Mouse (Mus musculus) neural tube, embryonic 12.5 days (tissue): ENCODE results near the gene Madd. TPM values are rescaled to one million over a fixed set of nuclear protein-coding genes. Genes with fewer than 3 reads are reported as not detected.
A peak's percentile ranks its signal among the peaks of the same experiment; 100 is the strongest.

Experiments
- ATAC-seq: fragments of 200-750 bp; cut with Nextera tagmentation; 2 replicates; pipeline ENCODE4 v1.8.0; 2017; ENCODE audit warnings: low read depth, mild to moderate bottlenecking, moderate TSS enrichment, moderate library complexity; ENCODE audit not compliant: low FRiP score
- H3K27ac ChIP-seq: fragments of 300-500 bp; sonication (generic); 2 replicates; pipeline ENCODE4 v1.5.1; 2016
- H3K27me3 ChIP-seq: fragments of 300-500 bp; sonication (generic); replicated peaks from 2 replicates; pipeline ENCODE4 v1.6.1; 2016; ENCODE audit warnings: mild to moderate bottlenecking
- H3K36me3 ChIP-seq: fragments of 300-500 bp; sonication (generic); 2 replicates; pipeline ENCODE4 v1.6.1; 2016; ENCODE audit warnings: mild to moderate bottlenecking
- H3K4me1 ChIP-seq: fragments of 300-500 bp; sonication (generic); 2 replicates; pipeline ENCODE4 v1.6.1; 2016
- H3K4me2 ChIP-seq: fragments of 300-500 bp; sonication (generic); replicated peaks from 2 replicates; pipeline ENCODE4 v1.6.1; 2016; ENCODE audit warnings: mild to moderate bottlenecking
- H3K4me3 ChIP-seq: fragments of 300-500 bp; sonication (generic); 2 replicates; pipeline ENCODE4 v1.5.1; 2016
- H3K9ac ChIP-seq: fragments of 300-500 bp; sonication (generic); 2 replicates; pipeline ENCODE4 v1.6.1; 2016; ENCODE audit warnings: mild to moderate bottlenecking
- H3K9me3 ChIP-seq: fragments of 300-500 bp; sonication (generic); 2 replicates; pipeline ENCODE4 v1.6.1; 2016; ENCODE audit warnings: mild to moderate bottlenecking
- WGBS: fragments of 180-500 bp; shearing (Covaris S2); methylation state at CpG from one replicate; pipeline ENCODE4 v1.1.7; 2016; 5-methylcytosine and 5-hydroxymethylcytosine counted together
- polyA plus RNA-seq: library from polyadenylated mRNA; unstranded; fragments of >200 nt; fragmentation: Nextera tagmentation; extraction: Ambion mirVana; gene quantifications from 2 replicates; pipeline ENCODE4 v1.2.1, GENCODE M21; 2016

Gene Madd
- 42.0 and 51.8 TPM in 2 replicates for polyA plus RNA-seq

DNA sequence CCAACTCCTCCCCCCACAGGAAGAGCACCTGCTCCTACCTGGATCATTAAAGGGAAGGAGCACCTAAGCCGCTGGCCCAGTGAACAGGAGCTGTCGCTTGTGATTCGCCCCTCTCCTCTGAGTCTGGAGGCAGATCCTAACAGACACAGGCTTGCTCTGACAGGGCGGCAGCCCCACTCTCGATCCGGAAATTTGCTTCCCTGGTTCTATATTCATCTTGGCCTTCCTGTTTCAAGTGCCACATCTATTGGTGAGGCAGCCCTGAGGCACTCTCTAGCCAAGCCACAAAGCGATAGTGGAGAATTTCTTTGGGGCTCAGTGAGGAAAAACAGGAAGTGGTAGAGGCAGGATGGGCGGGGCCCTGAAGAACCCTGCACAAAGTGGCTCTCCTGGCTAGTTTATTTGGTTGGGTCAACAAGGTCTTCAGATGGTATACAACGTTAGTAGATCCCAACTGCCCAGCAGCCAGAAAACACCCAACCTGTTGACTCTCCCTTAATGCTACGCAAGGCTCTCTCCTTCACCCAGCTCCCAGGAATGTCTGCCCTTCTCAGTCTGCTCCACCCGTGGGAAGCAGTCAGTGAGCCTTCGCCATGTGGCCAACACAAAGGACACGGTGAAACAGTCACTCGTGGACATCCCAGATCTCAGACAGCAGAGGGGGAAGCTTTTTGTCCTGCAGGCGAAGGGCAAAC lies at the start of gene Madd:
Madd (minus strand) TSS at position 127 of the 695 bp plus-strand sequence.
- H3K36me3 ChIP-seq: no peaks in the 10 kb centered on the region
- no peaks in the 10 kb centered on the region for H3K27me3 ChIP-seq
- peaks cover 22% of the 10 kb centered on the region for H3K4me1 ChIP-seq
- 73% methylated on average over 15 of the region's 15 CpGs for WGBS
- peak within 1 kb of the TSS; percentile 84 for H3K9ac ChIP-seq
- 0 out of 2 replicates have a peak, but pooled peaks have one; percentile 1 for ATAC-seq
- peak within 1 kb of the TSS; percentile 94 for H3K4me3 ChIP-seq
- H3K4me2 ChIP-seq: peak within 1 kb of the TSS; percentile 80
- no peaks in the 10 kb centered on the region for H3K9me3 ChIP-seq
- H3K27ac ChIP-seq: peak within 1 kb of the TSS; percentile 72

DNA sequence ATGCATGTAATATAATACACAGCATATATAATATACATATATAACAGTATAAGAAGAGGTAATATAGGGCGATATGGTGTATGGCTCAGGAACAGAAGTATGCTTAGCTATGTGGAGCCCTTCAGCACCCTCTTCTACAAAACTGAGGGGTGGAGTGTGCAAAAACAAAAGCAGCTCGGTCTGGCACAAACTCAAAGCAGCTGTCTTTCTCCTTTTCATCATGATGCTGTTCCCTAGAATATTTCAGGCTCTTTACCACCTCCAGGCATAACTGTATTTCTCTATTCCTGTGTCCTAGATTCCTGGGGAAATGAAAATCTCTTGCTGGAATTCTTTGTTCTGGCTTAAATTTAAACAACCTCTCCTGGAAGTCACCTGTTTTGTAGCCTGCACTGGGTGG lies 46.1 kb upstream of the Madd start:
- Histone ChIP-seq H3K4me3 (no peak overlapping the region), H3K36me3 (peaks cover 6% of the 10 kb centered on the region; the same call in 1 of the 2 replicates), H3K27ac (no peak overlapping the region), H3K27me3 (no peaks in the 10 kb centered on the region), H3K9me3 (no peaks in the 10 kb centered on the region), H3K4me1 (no peaks in the 10 kb centered on the region), H3K9ac (no peak overlapping the region), H3K4me2 (no peak overlapping the region)
- ATAC-seq: no peak
- 85% methylated on average over 2 of the region's 2 CpGs for WGBS

DNA sequence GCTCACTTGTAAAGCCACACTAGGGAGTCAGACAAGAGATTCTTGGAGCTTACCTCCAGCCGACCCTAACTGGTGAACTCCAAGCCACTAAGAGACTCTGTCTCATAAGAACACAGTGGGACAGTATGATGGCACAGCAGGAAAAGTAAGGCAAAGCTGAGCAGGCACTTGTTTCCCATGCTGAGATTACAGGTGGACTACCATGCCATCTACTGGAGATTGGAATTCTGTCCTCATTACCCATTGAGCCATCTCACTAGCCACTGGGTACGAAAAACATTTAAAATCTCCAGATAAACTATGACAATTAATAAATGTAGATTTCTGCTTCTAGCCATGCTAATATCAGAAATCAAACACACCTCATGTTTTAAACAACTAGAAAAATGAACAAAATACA lies 40.0 kb upstream of the Madd start:
- Histone ChIP-seq H3K4me1 (no peaks in the 10 kb centered on the region), H3K9ac (no peak overlapping the region), H3K9me3 (no peaks in the 10 kb centered on the region), H3K36me3 (no peaks in the 10 kb centered on the region), H3K4me2 (no peak overlapping the region), H3K27ac (no peak overlapping the region), H3K4me3 (no peak overlapping the region), H3K27me3 (no peaks in the 10 kb centered on the region)
- WGBS: 86% methylated on average over 2 of the region's 2 CpGs
- no peak for ATAC-seq

DNA sequence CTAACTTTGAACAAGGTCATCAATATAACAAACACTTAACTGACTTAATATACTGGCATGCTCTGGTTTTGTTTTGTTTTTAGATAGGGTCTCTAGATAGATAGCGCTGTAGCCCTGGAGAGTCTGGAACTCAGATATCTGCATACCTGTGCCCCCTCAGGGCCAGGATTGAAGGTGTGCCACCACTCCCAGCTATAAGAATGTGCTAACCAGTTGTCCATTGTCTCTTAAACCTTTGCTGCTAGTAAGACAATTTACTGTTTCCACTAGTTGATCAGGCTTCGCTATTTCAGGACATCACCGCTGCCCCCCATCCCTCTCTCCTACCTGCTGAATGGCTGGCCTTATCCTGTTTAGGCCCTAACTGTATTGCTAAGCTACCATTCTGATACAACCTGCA lies 36.9 kb upstream of the Madd start:
- Histone ChIP-seq H3K4me2 (no peak overlapping the region), H3K27ac (no peak overlapping the region), H3K4me3 (no peak overlapping the region), H3K4me1 (no peaks in the 10 kb centered on the region), H3K9ac (no peak overlapping the region), H3K9me3 (no peaks in the 10 kb centered on the region), H3K27me3 (no peaks in the 10 kb centered on the region), H3K36me3 (peaks cover 7% of the 10 kb centered on the region)
- no peak for ATAC-seq
- WGBS: 96% methylated on average over 3 of the region's 3 CpGs

DNA sequence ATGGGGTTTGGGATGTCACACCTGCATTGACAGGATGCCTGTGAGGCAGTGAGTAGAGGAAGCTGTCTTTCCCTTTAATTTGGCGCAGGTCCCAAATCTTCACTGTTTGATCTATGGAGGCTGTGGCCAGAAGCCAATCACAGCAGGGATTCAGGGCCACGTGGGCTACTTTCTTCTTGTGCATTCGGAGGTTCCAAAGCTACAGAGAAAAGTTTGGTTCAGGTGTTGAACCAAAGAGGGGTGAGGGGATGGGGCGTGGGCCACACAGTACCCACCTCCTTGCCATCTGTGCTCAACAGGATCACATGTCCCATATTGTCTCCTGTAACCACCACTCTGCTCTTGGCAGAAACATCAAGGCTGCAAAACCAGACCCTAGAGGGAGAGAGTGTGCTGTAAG lies 33.4 kb upstream of the Madd start:
- no peak overlapping the region for H3K4me3 ChIP-seq
- peaks cover 30% of the 10 kb centered on the region for H3K36me3 ChIP-seq
- H3K4me1 ChIP-seq: no peaks in the 10 kb centered on the region
- no peak overlapping the region for H3K9ac ChIP-seq
- H3K4me2 ChIP-seq: no peak overlapping the region
- H3K27ac ChIP-seq: no peak overlapping the region
- WGBS: 57% methylated on average over 4 of the region's 4 CpGs
- H3K27me3 ChIP-seq: no peaks in the 10 kb centered on the region
- no peaks in the 10 kb centered on the region for H3K9me3 ChIP-seq
- no peak for ATAC-seq

DNA sequence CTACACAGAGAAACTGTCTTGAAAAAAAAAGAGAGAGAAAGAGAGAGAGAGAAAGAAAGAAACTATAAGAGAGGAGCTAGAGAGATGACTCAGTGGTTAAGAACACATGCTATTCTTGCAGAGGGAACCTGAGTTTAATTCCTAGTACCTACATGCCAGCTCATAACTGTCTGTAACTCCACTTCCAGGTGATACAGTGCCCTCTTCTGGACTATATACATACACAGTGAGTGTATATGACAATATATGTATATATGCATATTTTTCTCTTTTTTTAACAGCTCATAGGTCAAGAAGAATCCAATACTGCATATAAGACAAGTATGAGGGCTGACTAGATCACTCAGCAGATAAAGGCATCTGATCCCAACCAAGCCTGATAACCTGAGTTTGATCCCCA lies 29.7 kb upstream of the Madd start:
- Histone ChIP-seq H3K4me1 (no peaks in the 10 kb centered on the region), H3K27ac (no peak overlapping the region), H3K9me3 (no peaks in the 10 kb centered on the region), H3K4me3 (no peak overlapping the region), H3K36me3 (peaks cover 64% of the 10 kb centered on the region), H3K4me2 (no peak overlapping the region), H3K27me3 (no peaks in the 10 kb centered on the region), H3K9ac (no peak overlapping the region)
- ATAC-seq: no peak

DNA sequence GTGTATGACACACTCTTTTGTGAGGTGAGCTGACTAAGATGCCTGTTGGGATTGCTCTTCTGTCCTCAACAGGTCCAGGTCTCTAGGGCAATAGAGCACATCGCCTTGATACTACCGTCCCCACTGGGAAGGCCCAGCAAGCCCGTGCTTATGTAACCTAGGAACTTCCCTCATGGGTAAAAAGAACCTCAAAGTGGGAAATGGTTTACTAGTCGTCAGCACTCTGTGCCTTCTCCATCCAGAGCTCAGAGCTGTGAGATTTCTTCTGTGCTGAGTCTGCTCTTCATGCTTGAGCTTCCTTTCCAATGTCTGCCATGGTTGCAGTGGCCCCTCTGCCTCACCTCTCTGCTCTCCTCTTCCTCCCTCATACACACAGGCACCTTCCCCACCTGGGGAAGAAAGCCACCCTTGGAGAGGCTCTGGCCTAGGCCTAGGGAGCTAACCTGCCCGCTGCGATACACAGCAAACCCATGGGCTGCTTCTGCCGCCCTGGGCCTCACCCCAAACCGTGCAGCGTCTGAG lies 22.7 kb upstream of the Madd start:
- Histone ChIP-seq H3K4me2 (no peak overlapping the region), H3K9ac (no peak overlapping the region), H3K27me3 (no peaks in the 10 kb centered on the region), H3K4me1 (peaks cover 12% of the 10 kb centered on the region), H3K36me3 (peaks cover 59% of the 10 kb centered on the region), H3K9me3 (no peaks in the 10 kb centered on the region), H3K4me3 (no peak overlapping the region), H3K27ac (no peak overlapping the region)
- WGBS: 94% methylated on average over 9 of the region's 9 CpGs
- ATAC-seq: no peak

DNA sequence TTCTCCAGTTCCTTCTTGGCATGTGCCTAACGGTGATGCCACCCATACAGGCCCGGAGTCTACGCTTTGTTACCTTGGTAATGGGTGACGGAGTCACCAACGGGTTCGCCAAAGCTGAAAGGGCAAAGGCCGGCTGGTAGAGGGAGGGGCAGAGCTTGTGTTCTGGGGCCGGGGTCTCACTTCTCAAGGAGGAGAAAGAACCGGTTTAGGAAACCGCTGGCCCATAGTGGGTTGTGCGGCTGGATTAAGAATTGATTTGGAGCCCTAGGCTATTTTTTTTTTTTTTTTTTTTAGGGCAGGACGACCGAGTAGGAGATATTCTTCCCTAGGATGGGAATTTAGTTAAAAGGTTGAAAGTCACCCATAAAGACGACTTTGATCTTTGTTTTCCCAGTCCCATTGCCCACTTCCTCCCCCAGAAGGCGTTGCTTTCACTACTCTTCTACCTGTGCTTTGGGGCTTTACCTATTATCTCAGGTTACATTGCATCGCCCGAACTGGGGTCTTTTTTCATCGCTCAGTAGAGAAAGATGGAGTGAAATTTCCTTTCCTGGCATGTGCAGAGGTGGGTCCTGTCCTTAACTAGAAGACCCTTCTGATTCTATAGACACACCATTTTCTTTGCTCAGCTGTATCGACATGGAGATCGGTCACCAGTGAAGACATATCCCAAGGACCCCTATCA lies 19.5 kb upstream of the Madd start:
- H3K9ac ChIP-seq: peak overlapping the region; percentile 84
- H3K9me3 ChIP-seq: no peaks in the 10 kb centered on the region
- H3K4me2 ChIP-seq: peak overlapping the region; percentile 72
- H3K4me3 ChIP-seq: peak overlapping the region; percentile 73
- H3K27ac ChIP-seq: peak overlapping the region; percentile 82; the same call in 1 of the 2 replicates
- peaks cover 12% of the 10 kb centered on the region for H3K4me1 ChIP-seq
- WGBS: 14% methylated on average over 20 of the region's 20 CpGs
- peaks cover 31% of the 10 kb centered on the region for H3K36me3 ChIP-seq
- no peaks in the 10 kb centered on the region for H3K27me3 ChIP-seq
- peak; percentile 83; the same call in 1 of the 2 replicates for ATAC-seq

DNA sequence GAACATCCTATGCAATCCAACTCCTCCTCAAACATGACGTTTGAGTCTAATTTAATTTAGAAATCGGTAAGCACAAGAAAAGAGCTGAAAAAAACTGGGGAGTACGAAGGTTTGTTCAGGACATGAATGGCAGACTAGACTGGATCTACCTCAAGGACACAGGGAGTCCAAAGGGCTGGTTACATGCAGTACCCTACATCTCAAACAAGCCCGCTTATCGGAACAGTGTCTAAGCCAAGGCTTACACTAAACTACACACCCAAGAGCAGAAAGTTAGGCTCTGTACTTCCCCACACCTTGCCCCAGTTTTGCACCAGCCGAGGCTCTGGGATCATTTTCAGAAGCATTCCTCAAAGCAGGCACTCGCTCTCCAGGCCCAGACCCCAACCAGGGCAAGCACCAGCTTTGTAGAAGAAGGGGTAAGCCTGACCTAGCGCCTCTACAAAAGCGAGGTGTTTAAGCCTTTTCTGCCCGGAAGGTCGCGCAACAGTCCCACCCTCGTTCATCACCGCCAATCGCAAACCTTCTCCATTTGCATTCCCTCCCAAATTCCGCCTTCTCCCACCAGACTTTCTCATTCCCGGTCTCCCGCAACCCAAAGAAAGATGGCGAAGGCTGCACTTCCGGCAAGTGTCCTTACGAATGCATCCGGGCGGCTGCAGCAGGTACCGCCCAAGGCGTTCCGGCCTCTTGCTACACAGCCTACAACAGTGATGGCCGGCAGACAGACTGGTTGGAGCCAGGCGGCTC lies 18.8 kb upstream of the Madd start, which contains the start of the genes Nr1h3 and Acp2:
Nr1h3 (minus strand) TSS at position 613 of the 750 bp plus-strand sequence.
Acp2 (plus strand) TSS at position 664 of the 750 bp plus-strand sequence.
- Histone ChIP-seq H3K4me2 (peak within 1 kb of the TSS; percentile 72), H3K4me1 (peaks cover 12% of the 10 kb centered on the region), H3K9ac (peak within 1 kb of the TSS; percentile 84), H3K9me3 (no peaks in the 10 kb centered on the region), H3K27ac (peak within 1 kb of the TSS; percentile 82), H3K4me3 (peak within 1 kb of the TSS; percentile 73), H3K27me3 (no peaks in the 10 kb centered on the region), H3K36me3 (peaks cover 23% of the 10 kb centered on the region)
- WGBS: 4% methylated on average over 28 of the region's 28 CpGs
- peak; percentile 96 for ATAC-seq

DNA sequence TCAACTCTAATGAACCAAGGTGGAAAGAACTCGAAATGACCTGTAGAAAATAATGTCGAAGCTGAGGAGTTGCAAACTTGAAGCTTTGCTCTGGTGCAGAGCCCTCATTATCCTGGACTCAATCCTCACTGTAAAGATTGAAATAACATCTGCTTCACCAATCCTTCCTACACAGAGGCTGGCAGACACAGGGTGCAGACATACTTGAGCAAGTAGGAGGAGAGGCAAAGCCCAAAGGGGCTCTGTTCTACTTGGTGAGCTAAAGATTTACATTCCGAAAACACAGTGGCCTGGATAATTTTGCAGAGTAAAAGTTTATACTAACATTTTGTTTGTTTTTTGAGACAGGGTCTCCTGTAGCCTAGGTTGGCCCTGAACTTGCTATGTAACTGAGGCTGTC lies 15.3 kb upstream of the Madd start:
- no peak for ATAC-seq
- no peaks in the 10 kb centered on the region for H3K27me3 ChIP-seq
- no peak overlapping the region for H3K9ac ChIP-seq
- peaks cover 18% of the 10 kb centered on the region for H3K4me1 ChIP-seq
- no peak overlapping the region for H3K4me2 ChIP-seq
- no peaks in the 10 kb centered on the region for H3K36me3 ChIP-seq
- H3K4me3 ChIP-seq: no peak overlapping the region
- no peak overlapping the region for H3K27ac ChIP-seq
- WGBS: 88% methylated on average over 3 of the region's 3 CpGs
- no peaks in the 10 kb centered on the region for H3K9me3 ChIP-seq

DNA sequence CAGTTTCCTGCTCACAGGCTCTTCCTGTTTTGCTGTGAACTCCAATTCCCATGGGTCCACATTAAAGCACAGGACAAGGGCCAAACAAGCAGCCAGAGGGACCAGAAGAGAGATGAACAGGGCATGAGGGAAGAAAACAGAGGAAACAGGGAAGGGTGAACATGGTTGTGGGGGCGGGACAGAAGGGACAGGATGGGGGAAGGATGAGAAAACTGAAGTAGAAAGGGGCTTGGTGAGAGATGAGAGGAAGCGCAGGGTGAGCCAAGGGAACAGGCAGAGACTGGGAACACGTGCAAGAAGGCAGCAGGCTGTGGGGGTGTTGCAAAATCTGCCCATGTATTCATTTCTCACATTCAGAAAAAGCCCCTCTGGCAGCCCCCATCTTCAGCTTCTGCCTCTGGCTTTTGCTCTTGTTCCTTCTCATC lies 13.0 kb upstream of the Madd start:
- Histone ChIP-seq H3K4me1 (peaks cover 12% of the 10 kb centered on the region), H3K9me3 (no peaks in the 10 kb centered on the region), H3K4me2 (no peak overlapping the region), H3K4me3 (no peak overlapping the region), H3K27me3 (no peaks in the 10 kb centered on the region), H3K36me3 (no peaks in the 10 kb centered on the region), H3K9ac (no peak overlapping the region), H3K27ac (no peak overlapping the region)
- ATAC-seq: no peak
- WGBS: 82% methylated on average over 3 of the region's 3 CpGs
